Mouse (Mus musculus): ENCODE results near the gene Mycbp2. TPM values are rescaled to one million over a fixed set of nuclear protein-coding genes. Genes with fewer than 3 reads are reported as not detected.

Mycbp2 gene
- polyA plus RNA-seq, 1 experiment: 50.7 TPM

GRCm38 (mm10) chr14:103276667-103277066 is 69.9 kb downstream of the Mycbp2 start:
- Histone ChIP-seq H3K27ac (ENCODE audit: insufficient read depth, low read length) (no peak overlapping the region), H3K4me3 (ENCODE audit: insufficient read depth, low read length) (no peak overlapping the region), H3K4me1 (ENCODE audit: control insufficient read depth, insufficient read depth, low read length) (no peaks in the 10 kb centered on the region)
- TF ChIP-seq POLR2A (IDR thresholded peaks at IDR 0.05; ENCODE audit: low read depth, low read length) (no peak), CTCF (IDR thresholded peaks at IDR 0.05; ENCODE audit: borderline replicate concordance, insufficient read depth, low read length) (no peak)

- no peak for TF ChIP-seq POLR2A (IDR thresholded peaks at IDR 0.05; ENCODE audit: low read depth, low read length)
- no peak for TF ChIP-seq CTCF (IDR thresholded peaks at IDR 0.05; ENCODE audit: borderline replicate concordance, insufficient read depth, low read length)
- Histone ChIP-seq H3K27ac (ENCODE audit: insufficient read depth, low read length) (no peak overlapping the region), H3K4me3 (ENCODE audit: insufficient read depth, low read length) (no peak overlapping the region), H3K4me1 (ENCODE audit: control insufficient read depth, insufficient read depth, low read length) (no peaks in the 10 kb centered on the region)
Observed at GRCm38 (mm10) chr14:103260437-103260836, 86.2 kb downstream of the Mycbp2 start.

- TF ChIP-seq POLR2A (IDR thresholded peaks at IDR 0.05; ENCODE audit: low read depth, low read length) (no peak), CTCF (IDR thresholded peaks at IDR 0.05; ENCODE audit: borderline replicate concordance, insufficient read depth, low read length) (no peak)
- no peak overlapping the region for H3K27ac ChIP-seq (ENCODE audit: insufficient read depth, low read length)
- H3K4me1 ChIP-seq (ENCODE audit: control insufficient read depth, insufficient read depth, low read length): no peaks in the 10 kb centered on the region
- no peak overlapping the region for H3K4me3 ChIP-seq (ENCODE audit: insufficient read depth, low read length)
Observed at GRCm38 (mm10) chr14:103258745-103259144, 87.9 kb downstream of the Mycbp2 start.

- TF ChIP-seq CTCF (IDR thresholded peaks at IDR 0.05; ENCODE audit: borderline replicate concordance, insufficient read depth, low read length): no peak
- no peak for TF ChIP-seq POLR2A (IDR thresholded peaks at IDR 0.05; ENCODE audit: low read depth, low read length)
- Histone ChIP-seq H3K4me3 (ENCODE audit: insufficient read depth, low read length) (no peak overlapping the region), H3K4me1 (ENCODE audit: control insufficient read depth, insufficient read depth, low read length) (no peaks in the 10 kb centered on the region), H3K27ac (ENCODE audit: insufficient read depth, low read length) (no peak overlapping the region)
Observed at GRCm38 (mm10) chr14:103256866-103257265, 89.7 kb downstream of the Mycbp2 start.

DNA sequence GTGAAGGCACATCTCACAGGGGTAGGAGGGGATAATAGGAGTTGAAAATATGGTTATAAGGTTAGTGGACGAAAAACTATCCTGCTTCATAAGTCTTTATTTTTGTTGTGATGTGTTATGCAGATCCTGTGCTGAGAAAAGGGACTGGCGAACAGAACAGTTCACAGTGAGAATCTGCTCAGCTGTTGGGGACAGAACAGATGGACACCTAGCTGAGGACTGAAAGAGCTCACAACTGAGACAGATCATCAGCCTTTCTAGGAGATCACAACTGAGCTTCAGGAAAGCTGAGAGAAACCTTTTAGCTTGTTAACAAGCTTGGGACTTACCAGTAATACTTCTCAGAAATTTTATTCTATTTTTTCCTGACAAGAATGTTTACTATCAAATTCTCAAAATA is 92.3 kb downstream of the Mycbp2 start:
- TF ChIP-seq CTCF (IDR thresholded peaks at IDR 0.05; ENCODE audit: borderline replicate concordance, insufficient read depth, low read length) (no peak), POLR2A (IDR thresholded peaks at IDR 0.05; ENCODE audit: low read depth, low read length) (no peak)
- Histone ChIP-seq H3K4me1 (ENCODE audit: control insufficient read depth, insufficient read depth, low read length) (no peaks in the 10 kb centered on the region), H3K27ac (ENCODE audit: insufficient read depth, low read length) (no peak overlapping the region), H3K4me3 (ENCODE audit: insufficient read depth, low read length) (no peak overlapping the region)

- no peak overlapping the region for H3K4me3 ChIP-seq (ENCODE audit: insufficient read depth, low read length)
- no peaks in the 10 kb centered on the region for H3K4me1 ChIP-seq (ENCODE audit: control insufficient read depth, insufficient read depth, low read length)
- no peak overlapping the region for H3K27ac ChIP-seq (ENCODE audit: insufficient read depth, low read length)
- TF ChIP-seq CTCF (IDR thresholded peaks at IDR 0.05; ENCODE audit: borderline replicate concordance, insufficient read depth, low read length): no peak
Observed at GRCm38 (mm10) chr14:103242020-103242419, 104.6 kb downstream of the Mycbp2 start.

GRCm38 (mm10) chr14:103234770-103235169 is 111.8 kb downstream of the Mycbp2 start:
- Histone ChIP-seq H3K4me3 (ENCODE audit: insufficient read depth, low read length) (no peak overlapping the region), H3K27ac (ENCODE audit: insufficient read depth, low read length) (no peak overlapping the region), H3K4me1 (ENCODE audit: control insufficient read depth, insufficient read depth, low read length) (no peaks in the 10 kb centered on the region)
- no peak for TF ChIP-seq POLR2A (IDR thresholded peaks at IDR 0.05; ENCODE audit: low read depth, low read length)
- no peak for TF ChIP-seq CTCF (IDR thresholded peaks at IDR 0.05; ENCODE audit: borderline replicate concordance, insufficient read depth, low read length)

GRCm38 (mm10) chr14:103233640-103234593 is 112.7 kb downstream of the Mycbp2 start:
- no peak overlapping the region for H3K4me3 ChIP-seq (ENCODE audit: insufficient read depth, low read length)
- H3K4me1 ChIP-seq (ENCODE audit: control insufficient read depth, insufficient read depth, low read length): no peaks in the 10 kb centered on the region
- H3K27ac ChIP-seq (ENCODE audit: insufficient read depth, low read length): no peak overlapping the region
- TF ChIP-seq CTCF (IDR thresholded peaks at IDR 0.05; ENCODE audit: borderline replicate concordance, insufficient read depth, low read length) (no peak), POLR2A (IDR thresholded peaks at IDR 0.05; ENCODE audit: low read depth, low read length) (no peak)

- TF ChIP-seq CTCF (IDR thresholded peaks at IDR 0.05; ENCODE audit: borderline replicate concordance, insufficient read depth, low read length): no peak
- no peak for TF ChIP-seq POLR2A (IDR thresholded peaks at IDR 0.05; ENCODE audit: low read depth, low read length)
- H3K4me1 ChIP-seq (ENCODE audit: control insufficient read depth, insufficient read depth, low read length): no peaks in the 10 kb centered on the region
- H3K27ac ChIP-seq (ENCODE audit: insufficient read depth, low read length): no peak overlapping the region
- no peak overlapping the region for H3K4me3 ChIP-seq (ENCODE audit: insufficient read depth, low read length)
Observed at GRCm38 (mm10) chr14:103222356-103222755, 124.3 kb downstream of the Mycbp2 start.

GRCm38 (mm10) chr14:103221751-103222150 is 124.9 kb downstream of the Mycbp2 start:
- Histone ChIP-seq H3K4me3 (ENCODE audit: insufficient read depth, low read length) (no peak overlapping the region), H3K4me1 (ENCODE audit: control insufficient read depth, insufficient read depth, low read length) (no peaks in the 10 kb centered on the region), H3K27ac (ENCODE audit: insufficient read depth, low read length) (no peak overlapping the region)
- TF ChIP-seq CTCF (IDR thresholded peaks at IDR 0.05; ENCODE audit: borderline replicate concordance, insufficient read depth, low read length): no peak
- TF ChIP-seq POLR2A (IDR thresholded peaks at IDR 0.05; ENCODE audit: low read depth, low read length): no peak
